Mouse (Mus musculus): ENCODE measurements at regions not wholly inside any gene's neighbourhood (a gene's known extent, or its start where the extent isn't known, plus 50 kb on each side); places are given as distances from the start of the nearest gene placed in this dataset.

GRCm38 (mm10) chr2:171735061-171735490 is 308.2 kb downstream of the Cbln4 start:
- no peak for TF ChIP-seq POLR2A (IDR thresholded peaks at IDR 0.05; ENCODE audit: borderline replicate concordance, extremely low read depth, low read depth, low read length)
- TF ChIP-seq CTCF (IDR thresholded peaks at IDR 0.05; ENCODE audit: insufficient read depth, low read length) = no peak

Measured in lung, adult 2 months (tissue).